Mouse (Mus musculus) midbrain, embryonic 14.5 days (tissue): Measurements from ENCODE around the gene Kif26a. TPM values are rescaled to one million over a fixed set of nuclear protein-coding genes. Genes with fewer than 3 reads are reported as not detected.

ENCODE experiments used
- ATAC-seq: fragments of 200-750 bp; cut with Nextera tagmentation; 2 replicates; pipeline ENCODE4 v1.8.0; 2017; ENCODE audit warnings: moderate number of reproducible peaks, moderate library complexity; ENCODE audit not compliant: low FRiP score, low TSS enrichment
- DNase-seq: peaks from one replicate; pipeline ENCODE4 v3.0.0-alpha.2; 2015
- H3K27ac ChIP-seq: fragments of 300-500 bp; sonication (generic); replicated peaks from 2 replicates; pipeline ENCODE4 v1.5.1; 2014; ENCODE audit warnings: mild to moderate bottlenecking, low read depth, low read length, moderate library complexity
- H3K27me3 ChIP-seq: fragments of 300-500 bp; sonication (generic); 2 replicates; pipeline ENCODE4 v1.6.1; 2014; ENCODE audit warnings: low read length, control low read depth, mixed read lengths; ENCODE audit not compliant: control insufficient read depth, insufficient read depth
- H3K36me3 ChIP-seq: fragments of 300-500 bp; sonication (generic); 2 replicates; pipeline ENCODE4 v1.6.1; 2014; ENCODE audit warnings: low read length, control low read depth; ENCODE audit not compliant: control insufficient read depth, insufficient read depth
- H3K4me1 ChIP-seq: fragments of 300-500 bp; sonication (generic); 2 replicates; pipeline ENCODE4 v1.6.1; 2014; ENCODE audit warnings: mild to moderate bottlenecking, antibody characterized with exemption, low read length, control low read depth; ENCODE audit not compliant: control insufficient read depth, insufficient read depth
- H3K4me2 ChIP-seq: fragments of 300-500 bp; sonication (generic); 2 replicates; pipeline ENCODE4 v1.6.1; 2014; ENCODE audit warnings: mild to moderate bottlenecking, low read length, moderate library complexity
- H3K4me3 ChIP-seq: fragments of 300-500 bp; sonication (generic); replicated peaks from 2 replicates; pipeline ENCODE4 v1.5.1; 2014; ENCODE audit warnings: low read depth, low read length
- H3K9ac ChIP-seq: fragments of 300-500 bp; sonication (generic); replicated peaks from 2 replicates; pipeline ENCODE4 v1.6.1; 2014; ENCODE audit warnings: mild to moderate bottlenecking, low read length, moderate library complexity
- H3K9me3 ChIP-seq: fragments of 300-500 bp; sonication (generic); 2 replicates; pipeline ENCODE4 v1.6.1; 2016; ENCODE audit warnings: low read length, control low read depth, mixed read lengths; ENCODE audit not compliant: control insufficient read depth
- WGBS: fragments of 180-500 bp; shearing (Covaris S2); extraction: QIAGEN DNeasy Blood & Tissue Kit; methylation state at CpG from one replicate; pipeline ENCODE4 v1.1.7; 2014; 5-methylcytosine and 5-hydroxymethylcytosine counted together
- microRNA counts: library from miRNA; unstranded; fragments of <30 nt; microRNA quantifications from one replicate; lab custom pipeline; 2016
- microRNA-seq: library from miRNA; unstranded; fragments of <30 nt; microRNA quantifications from one replicate; pipeline ENCODE4, GENCODE M21; 2016
- polyA plus RNA-seq: library from polyadenylated mRNA; unstranded; fragments of >200 nt; fragmentation: Nextera tagmentation; extraction: Ambion mirVana; gene quantifications from 2 replicates; pipeline ENCODE4 v1.2.1, GENCODE M21; 2014

The Kif26a gene
- polyA plus RNA-seq, 1 experiment from 2014 or later = 6.2 TPM

- H3K9ac ChIP-seq = no peak overlapping the region; the same call in 1 of the 2 replicates
- no peaks in the 10 kb centered on the region for H3K9me3 ChIP-seq
- H3K36me3 ChIP-seq = no peaks in the 10 kb centered on the region
- peak; percentile 80 for DNase-seq
- peak overlapping the region; percentile 28; the same call in 1 of the 2 replicates for H3K4me2 ChIP-seq
- H3K4me1 ChIP-seq = peaks cover 39% of the 10 kb centered on the region
- 9% methylated on average over 19 of the region's 19 CpGs for WGBS
- peak overlapping the region; percentile 83 for H3K27ac ChIP-seq
- no peak overlapping the region for H3K4me3 ChIP-seq
- no peaks in the 10 kb centered on the region for H3K27me3 ChIP-seq
- peak; percentile 79 for ATAC-seq
Measured at GRCm38 (mm10) chr12:112221754-112222439, 75.9 kb downstream of the Kif26a start.

GRCm38 (mm10) chr12:112223721-112224337 is 77.8 kb downstream of the Kif26a start:
- no peaks in the 10 kb centered on the region for H3K36me3 ChIP-seq
- H3K4me2 ChIP-seq = no peak overlapping the region
- H3K9me3 ChIP-seq = no peaks in the 10 kb centered on the region
- ATAC-seq (no peak), DNase-seq (no peak)
- no peak overlapping the region for H3K27ac ChIP-seq
- 81% methylated on average over 13 of the region's 13 CpGs for WGBS
- no peaks in the 10 kb centered on the region for H3K27me3 ChIP-seq
- H3K4me1 ChIP-seq = peaks cover 43% of the 10 kb centered on the region
- no peak overlapping the region for H3K4me3 ChIP-seq
- H3K9ac ChIP-seq = no peak overlapping the region

- Histone ChIP-seq H3K9ac (no peak overlapping the region), H3K4me3 (no peak overlapping the region), H3K4me1 (peaks cover 52% of the 10 kb centered on the region), H3K27me3 (no peaks in the 10 kb centered on the region), H3K9me3 (no peaks in the 10 kb centered on the region), H3K27ac (no peak overlapping the region), H3K36me3 (no peaks in the 10 kb centered on the region), H3K4me2 (no peak overlapping the region)
- WGBS = 84% methylated on average over 1 of the region's 1 CpGs
- DNase-seq (no peak), ATAC-seq (no peak)
Measured at GRCm38 (mm10) chr12:112226238-112226637, 80.2 kb downstream of the Kif26a start.

- Histone ChIP-seq H3K4me3 (no peak overlapping the region), H3K36me3 (no peaks in the 10 kb centered on the region), H3K27ac (no peak overlapping the region), H3K9me3 (no peaks in the 10 kb centered on the region), H3K9ac (no peak overlapping the region), H3K4me1 (peaks cover 52% of the 10 kb centered on the region), H3K27me3 (no peaks in the 10 kb centered on the region), H3K4me2 (no peak overlapping the region)
- WGBS = 99% methylated on average over 2 of the region's 2 CpGs
- DNase-seq = no peak
- no peak for ATAC-seq
Measured at GRCm38 (mm10) chr12:112226656-112227055, 80.6 kb downstream of the Kif26a start.

- no peak for ATAC-seq
- H3K4me3 ChIP-seq = no peak overlapping the region
- DNase-seq = peak; percentile 56
- no peaks in the 10 kb centered on the region for H3K9me3 ChIP-seq
- H3K36me3 ChIP-seq = no peaks in the 10 kb centered on the region
- no peak overlapping the region for H3K4me2 ChIP-seq
- H3K9ac ChIP-seq = no peak overlapping the region; the same call in 1 of the 2 replicates
- H3K27ac ChIP-seq = 0 out of 2 replicates have a peak overlapping the region, but pooled peaks have one; percentile 3
- no peaks in the 10 kb centered on the region for H3K27me3 ChIP-seq
- WGBS = 53% methylated on average over 10 of the region's 10 CpGs
- H3K4me1 ChIP-seq = peaks cover 42% of the 10 kb centered on the region
Measured at GRCm38 (mm10) chr12:112229084-112229483, 83.1 kb downstream of the Kif26a start.

GRCm38 (mm10) chr12:112230196-112230595 is 84.2 kb downstream of the Kif26a start:
- Histone ChIP-seq H3K4me1 (peaks cover 45% of the 10 kb centered on the region), H3K4me3 (no peak overlapping the region), H3K9ac (no peak overlapping the region), H3K4me2 (no peak overlapping the region), H3K27ac (no peak overlapping the region), H3K36me3 (no peaks in the 10 kb centered on the region), H3K27me3 (no peaks in the 10 kb centered on the region), H3K9me3 (no peaks in the 10 kb centered on the region)
- ATAC-seq = no peak
- WGBS = 84% methylated on average over 2 of the region's 2 CpGs
- no peak for DNase-seq

MicroRNAs encoded within 50 kb of the gene (microRNA counts, 519-probe panel; counts per million panel counts)
- microRNA mmu-miR-203 (lab: Ali Mortazavi, UCI) = 2,503 counts per million, percentile 7 among the panel's probes with 10 or more counts

Small RNA genes within 50 kb of the gene (microRNA-seq; reads per million reads assigned to microRNA genes)
- gene Mir203 (790 reads per million, percentile 79 among the genes with 10 or more reads in this experiment), gene Mir3073a (not detected), gene Mir3073b (not detected)

Other genes starting within 250 kb of the Kif26a start
- 36.2 and 38.1 TPM in 2 replicates for gene Ppp1r13b, start 238.1 kb upstream of the Kif26a start, polyA plus RNA-seq
- gene Atp5mpl, start 179.2 kb upstream of the Kif26a start, polyA plus RNA-seq = 644 and 890 TPM in 2 replicates
- gene Tdrd9, start 174.6 kb upstream of the Kif26a start, polyA plus RNA-seq = 0.42 and 0.46 TPM in 2 replicates
- not detected in 2 replicates for gene Rd3l, start 164.9 kb upstream of the Kif26a start, polyA plus RNA-seq
- gene Aspg, start 39.5 kb upstream of the Kif26a start, polyA plus RNA-seq = not detected in 2 replicates